Mouse (Mus musculus): ENCODE results near the gene Ppp3ca.

DNA sequence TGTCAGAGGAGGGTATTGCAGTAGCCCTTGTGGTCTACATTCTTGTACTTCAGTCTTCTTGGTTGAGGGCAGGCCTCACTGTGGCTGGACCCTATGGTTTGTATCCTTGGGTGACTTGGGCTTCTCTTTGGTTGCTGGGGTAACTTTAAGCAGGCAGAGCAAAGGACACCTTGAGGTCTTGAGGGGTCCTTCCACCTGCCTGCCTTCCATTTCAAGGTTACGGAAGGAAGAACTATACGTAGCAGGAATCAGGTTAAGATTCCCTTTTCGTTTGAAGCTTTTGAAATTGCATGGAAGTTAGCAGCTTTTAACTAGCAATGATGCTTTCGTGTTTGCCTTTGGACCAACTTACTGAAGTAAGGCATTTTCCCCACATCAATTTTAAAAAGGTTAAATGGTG lies 51.3 kb downstream of the Ppp3ca start:
- no peak for TF ChIP-seq CTCF (IDR thresholded peaks at IDR 0.05; ENCODE audit: low read depth, low read length)
- no peak for TF ChIP-seq POLR2A (IDR thresholded peaks at IDR 0.05; ENCODE audit: insufficient read depth, low read length)
- TF ChIP-seq EP300 (IDR thresholded peaks at IDR 0.05; ENCODE audit: insufficient read depth, low read depth, low read length): no peak

Data from ES-Bruce4 (cell line).